Mouse (Mus musculus) intestine, postnatal 0 days (tissue): Measurements from ENCODE around the gene Taar3. TPM values are rescaled to one million over a fixed set of nuclear protein-coding genes. Genes with fewer than 3 reads are reported as not detected.

Source experiments
- ATAC-seq: fragments of 200-750 bp; cut with Nextera tagmentation; 2 replicates; pipeline ENCODE4 v1.8.0; 2017; ENCODE audit warnings: mild to moderate bottlenecking, moderate TSS enrichment, moderate library complexity
- H3K27ac ChIP-seq: fragments of 300-500 bp; sonication (generic); 2 replicates; pipeline ENCODE4 v1.5.1; 2014; ENCODE audit warnings: mild to moderate bottlenecking, low read depth, low read length, moderate library complexity
- H3K27me3 ChIP-seq: fragments of 300-500 bp; sonication (generic); replicated peaks from 2 replicates; pipeline ENCODE4 v1.6.1; 2014; ENCODE audit warnings: low read length, mixed read lengths; ENCODE audit not compliant: control insufficient read depth, insufficient read depth
- H3K36me3 ChIP-seq: fragments of 300-500 bp; sonication (generic); 2 replicates; pipeline ENCODE4 v1.6.1; 2014; ENCODE audit warnings: mild to moderate bottlenecking, moderate library complexity; ENCODE audit not compliant: control insufficient read depth, insufficient read depth
- H3K4me1 ChIP-seq: fragments of 300-500 bp; sonication (generic); replicated peaks from 2 replicates; pipeline ENCODE4 v1.6.1; 2014; ENCODE audit warnings: antibody characterized with exemption, low read length, mixed read lengths; ENCODE audit not compliant: control insufficient read depth, insufficient read depth
- H3K4me2 ChIP-seq: fragments of 300-500 bp; sonication (generic); replicated peaks from 2 replicates; pipeline ENCODE4 v1.6.1; 2014; ENCODE audit warnings: low read depth, mild to moderate bottlenecking, moderate library complexity
- H3K4me3 ChIP-seq: fragments of 300-500 bp; sonication (generic); 2 replicates; pipeline ENCODE4 v1.5.1; 2014; ENCODE audit warnings: low read depth, low read length
- H3K9ac ChIP-seq: fragments of 300-500 bp; sonication (generic); 2 replicates; pipeline ENCODE4 v1.6.1; 2014; ENCODE audit warnings: mild to moderate bottlenecking, low read depth, low read length
- H3K9me3 ChIP-seq: fragments of 300-500 bp; sonication (generic); 2 replicates; pipeline ENCODE4 v1.6.1; 2016; ENCODE audit warnings: mixed run types; ENCODE audit not compliant: control insufficient read depth
- CTCF ChIP-seq: sonication (generic); IDR thresholded peaks from 2 replicates; pipeline ENCODE4 v1.5.1; 2016; ENCODE audit warnings: low read depth, mild to moderate bottlenecking, control low read depth, antibody characterized with exemption, moderate library complexity
- WGBS: fragments of 180-500 bp; shearing (Covaris S2); extraction: QIAGEN DNeasy Blood & Tissue Kit; methylation state at CpG from one replicate; pipeline ENCODE4 v1.1.7; 2014; 5-methylcytosine and 5-hydroxymethylcytosine counted together
- polyA plus RNA-seq: library from polyadenylated mRNA; unstranded; fragments of >200 nt; fragmentation: Nextera tagmentation; extraction: Ambion mirVana; gene quantifications from 2 replicates; pipeline ENCODE4 v1.2.1, GENCODE M21; 2015

Gene Taar3
- polyA plus RNA-seq, 1 experiment from 2014 or later = not detected

DNA sequence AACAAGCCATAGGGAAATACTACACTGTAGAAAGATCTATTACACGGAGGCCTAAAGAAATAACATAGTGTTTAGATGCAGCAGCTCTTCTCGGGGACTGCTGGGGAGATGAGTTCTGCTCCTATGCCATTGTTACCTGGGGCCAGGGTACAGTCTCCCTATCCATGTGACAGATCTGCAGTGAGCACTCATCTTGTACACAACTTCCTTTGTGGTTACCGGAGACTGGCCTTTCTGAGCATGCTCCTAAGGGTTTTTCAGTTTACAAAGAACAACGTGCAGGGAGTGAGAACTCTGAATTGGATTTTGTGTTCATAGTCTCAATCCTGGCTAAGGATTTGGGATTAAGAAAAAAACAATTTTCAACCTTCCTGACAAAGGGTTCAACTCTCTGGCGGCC is 37.1 kb downstream of the Taar3 start:
- Histone ChIP-seq H3K27ac (no peak overlapping the region), H3K4me1 (no peaks in the 10 kb centered on the region), H3K9me3 (no peaks in the 10 kb centered on the region), H3K9ac (no peak overlapping the region), H3K36me3 (no peaks in the 10 kb centered on the region), H3K27me3 (no peaks in the 10 kb centered on the region), H3K4me3 (no peak overlapping the region), H3K4me2 (no peak overlapping the region)
- no peak for TF ChIP-seq CTCF
- ATAC-seq = no peak
- 71% methylated on average over 5 of the region's 5 CpGs for WGBS

DNA sequence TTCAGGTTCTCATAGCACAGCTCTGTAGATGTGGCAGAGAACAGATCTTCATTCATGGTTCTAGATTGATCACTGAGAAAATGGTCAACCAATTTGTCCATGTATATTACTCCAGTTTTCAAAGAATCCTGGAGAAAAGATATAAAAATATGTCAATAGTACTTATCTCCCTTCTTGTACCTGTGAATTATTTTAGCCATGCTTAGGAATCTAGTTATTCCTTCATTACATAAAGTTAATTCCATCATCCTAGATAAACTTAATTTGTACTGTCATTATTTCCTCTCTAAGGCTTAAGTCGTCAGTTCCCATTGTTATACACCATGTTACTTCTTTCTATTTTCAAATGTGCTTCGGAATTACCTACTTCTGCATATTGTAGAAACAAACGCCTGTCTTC is 44.0 kb downstream of the Taar3 start, which contains the start of gene Taar7a:
Gene Taar7a (minus strand): TSS at position 101 of the 400 bp plus-strand sequence.
- Histone ChIP-seq H3K36me3 (no peaks in the 10 kb centered on the region), H3K4me1 (no peaks in the 10 kb centered on the region), H3K9me3 (no peaks in the 10 kb centered on the region), H3K9ac (no peak within 1 kb of the TSS), H3K4me2 (no peak within 1 kb of the TSS), H3K27ac (no peak within 1 kb of the TSS), H3K4me3 (no peak within 1 kb of the TSS), H3K27me3 (no peaks in the 10 kb centered on the region)
- no peak for TF ChIP-seq CTCF
- ATAC-seq = no peak
- WGBS = 84% methylated on average over 3 of the region's 3 CpGs

DNA sequence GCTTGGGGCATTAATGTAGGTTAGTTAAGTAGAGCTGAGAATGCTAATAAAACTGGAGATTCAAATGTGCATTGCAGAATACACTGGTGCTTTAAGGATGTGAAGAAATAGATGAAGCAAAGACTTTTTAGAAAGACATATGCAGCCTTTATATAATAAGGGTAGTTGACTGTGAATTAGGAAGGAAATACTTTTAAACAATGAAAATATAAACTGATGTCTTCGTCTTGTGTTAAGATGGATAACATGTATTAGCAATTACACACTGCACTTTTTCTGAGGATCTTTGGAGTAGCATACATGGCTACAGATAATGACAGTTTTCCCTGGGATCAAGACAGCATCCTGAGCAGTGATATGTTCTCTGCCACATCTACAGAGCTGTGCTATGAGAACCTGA is 50.3 kb downstream of the Taar3 start, which contains the start of gene Taar7b:
Gene Taar7b (plus strand): TSS at position 301 of the 400 bp plus-strand sequence.
- Histone ChIP-seq H3K9ac (no peak within 1 kb of the TSS), H3K36me3 (no peaks in the 10 kb centered on the region), H3K27ac (no peak within 1 kb of the TSS), H3K4me3 (no peak within 1 kb of the TSS), H3K4me2 (no peak within 1 kb of the TSS), H3K9me3 (no peaks in the 10 kb centered on the region), H3K4me1 (no peaks in the 10 kb centered on the region), H3K27me3 (no peaks in the 10 kb centered on the region)
- 76% methylated on average over 1 of the region's 1 CpGs for WGBS
- TF ChIP-seq CTCF = no peak
- ATAC-seq = no peak

Other genes starting within 250 kb of the Taar3 start
- gene Rps12, start 162.3 kb upstream of the Taar3 start, polyA plus RNA-seq = 144 and 151 TPM in 2 replicates
- gene Slc18b1, start 152.6 kb upstream of the Taar3 start, polyA plus RNA-seq = 12.9 and 14.0 TPM in 2 replicates
- gene Vnn3, start 98.1 kb upstream of the Taar3 start, polyA plus RNA-seq = 0.10 TPM in 1 of 2 replicates, not detected in the other
- 7.4 and 8.2 TPM in 2 replicates for gene Vnn1, start 54.9 kb upstream of the Taar3 start, polyA plus RNA-seq
- gene Taar1, start 29.2 kb upstream of the Taar3 start, polyA plus RNA-seq = not detected in 2 replicates
- gene Taar2, start 11.0 kb upstream of the Taar3 start, polyA plus RNA-seq = not detected in 2 replicates
- gene Taar4, start 10.9 kb downstream of the Taar3 start, polyA plus RNA-seq = not detected in 2 replicates
- gene Taar5, start 21.1 kb downstream of the Taar3 start, polyA plus RNA-seq = not detected in 2 replicates
- not detected in 2 replicates for gene Taar6, start 36.1 kb downstream of the Taar3 start, polyA plus RNA-seq
- not detected in 2 replicates for gene Taar7a, start 43.9 kb downstream of the Taar3 start, polyA plus RNA-seq
- not detected in 2 replicates for gene Taar7b, start 50.4 kb downstream of the Taar3 start, polyA plus RNA-seq
- not detected in 2 replicates for gene Taar7d, start 77.7 kb downstream of the Taar3 start, polyA plus RNA-seq
- not detected in 2 replicates for gene Taar7e, start 88.1 kb downstream of the Taar3 start, polyA plus RNA-seq
- gene Taar7f, start 100.0 kb downstream of the Taar3 start, polyA plus RNA-seq = not detected in 2 replicates
- not detected in 2 replicates for gene Taar8a, start 126.9 kb downstream of the Taar3 start, polyA plus RNA-seq
- not detected in 2 replicates for gene Taar8b, start 142.7 kb downstream of the Taar3 start, polyA plus RNA-seq
- gene Taar8c, start 152.4 kb downstream of the Taar3 start, polyA plus RNA-seq = not detected in 2 replicates
- gene Taar9, start 160.0 kb downstream of the Taar3 start, polyA plus RNA-seq = not detected in 2 replicates
- 171 and 189 TPM in 2 replicates for gene Stx7, start 199.7 kb downstream of the Taar3 start, polyA plus RNA-seq